Mouse (Mus musculus): ENCODE data around the gene Luc7l3.

The Luc7l3 gene

DNA sequence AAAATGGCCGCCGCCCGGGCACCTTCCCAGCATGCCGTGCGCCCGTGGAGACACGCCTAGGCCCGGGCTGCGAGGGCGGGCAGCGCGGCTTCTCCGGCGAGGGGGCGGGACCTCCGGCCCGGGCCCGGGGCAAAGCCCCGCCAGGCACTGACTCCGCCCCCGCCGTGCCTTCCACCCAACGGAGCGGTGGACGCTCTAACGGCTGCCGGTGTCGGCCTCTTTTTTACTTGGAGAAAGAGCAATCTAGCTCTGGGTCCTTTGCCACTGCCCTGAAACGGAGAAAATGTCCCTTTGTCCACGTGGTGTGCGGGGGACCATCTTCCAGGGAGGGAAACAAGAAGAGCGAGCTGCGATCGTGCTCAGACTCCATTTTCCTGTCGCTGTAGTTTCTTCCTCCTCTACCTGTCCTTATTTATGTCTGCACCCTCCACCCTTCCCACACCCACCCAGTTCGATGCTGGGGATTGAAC is at the start of gene Luc7l3:
Gene Luc7l3, minus strand, starts transcription at position 58 of the 470 bp plus-strand sequence.
- DNase-seq (ENCODE audit: low read depth, low spot score), result peak; percentile 90

DNA sequence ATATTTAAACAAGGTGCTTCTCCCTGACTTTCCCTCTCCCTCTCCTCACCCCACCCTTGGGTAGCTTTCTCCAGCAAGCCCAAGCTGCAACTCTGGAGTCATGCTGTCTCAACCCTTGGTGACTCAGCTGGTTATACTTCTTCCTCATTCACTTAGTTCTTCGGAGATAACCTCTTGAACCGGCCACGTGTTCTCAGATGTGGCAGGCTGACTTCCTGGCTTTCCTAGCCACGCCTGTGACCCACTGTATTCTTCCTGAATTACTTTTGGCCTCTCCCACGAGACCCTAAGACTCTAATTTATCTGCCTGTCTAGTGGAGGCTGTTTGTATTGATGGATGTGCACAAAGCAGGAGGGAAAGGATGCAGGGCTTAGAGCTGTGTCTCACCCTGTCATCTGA is 49.0 kb upstream of the Luc7l3 start:
- no peak for DNase-seq (ENCODE audit: low read depth, low spot score)

DNA sequence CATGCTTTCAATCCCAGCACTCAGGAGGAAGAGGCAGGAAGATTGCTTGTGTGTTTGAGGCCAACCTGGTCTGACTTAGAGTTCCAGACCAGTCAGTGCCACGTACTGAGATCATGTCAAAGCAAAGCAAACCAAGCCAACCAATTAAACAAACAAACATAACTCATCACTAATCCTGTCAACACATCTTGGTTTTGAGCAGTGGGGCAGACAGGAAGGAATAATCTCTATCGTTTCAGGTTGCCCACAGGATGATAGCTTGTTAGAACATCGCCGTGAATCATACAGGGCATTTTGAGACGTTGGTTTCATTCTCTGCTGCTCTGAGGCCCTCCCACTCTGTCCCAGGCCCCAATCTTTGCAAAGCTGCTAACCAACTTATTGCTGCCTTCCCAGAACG is 48.2 kb upstream of the Luc7l3 start:
- no peak for DNase-seq (ENCODE audit: low read depth, low spot score)

DNA sequence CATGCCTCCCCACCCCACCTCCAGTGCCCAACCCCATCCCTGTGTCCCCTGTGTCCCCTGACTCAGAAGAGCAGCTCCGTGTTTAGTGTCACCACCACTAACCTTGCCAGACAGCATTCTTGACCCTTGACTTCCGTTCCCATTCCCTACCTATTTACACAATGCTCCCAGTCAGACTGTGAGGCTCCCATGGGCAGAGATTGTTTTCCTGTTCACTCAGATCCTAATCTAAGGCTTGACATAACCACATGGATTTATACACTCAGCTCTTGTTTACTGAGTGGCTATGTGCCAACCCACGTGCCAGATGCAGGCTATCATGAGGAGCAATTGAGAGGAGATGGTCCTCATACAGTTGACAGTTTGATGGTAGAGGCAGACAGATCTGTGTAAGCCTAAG is 43.6 kb upstream of the Luc7l3 start:
- no peak for DNase-seq (ENCODE audit: low read depth, low spot score)

DNA sequence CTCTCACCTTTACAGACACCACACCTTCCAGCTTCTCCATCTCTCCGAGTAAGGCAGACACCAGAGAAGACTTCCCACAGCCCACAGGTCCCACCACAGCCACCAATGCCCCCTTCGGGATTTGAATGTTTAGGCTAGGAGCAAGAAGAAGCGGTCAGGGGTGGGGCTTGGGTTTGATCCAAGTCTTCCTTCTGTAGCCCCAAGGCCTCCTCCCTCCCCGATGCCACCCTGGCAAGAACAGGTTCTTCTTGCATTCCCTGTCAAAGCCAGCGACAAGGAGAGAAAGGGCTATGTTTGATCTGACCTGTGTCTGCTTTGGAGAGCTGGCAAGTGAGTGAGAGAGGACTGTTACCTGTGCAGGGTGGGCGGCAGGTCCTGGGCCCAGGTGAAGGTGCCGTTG is 41.9 kb upstream of the Luc7l3 start:
- DNase-seq (ENCODE audit: low read depth, low spot score), result no peak

GRCm38 (mm10) chr11:94362101-94362500 is 40.3 kb upstream of the Luc7l3 start:
- no peak for DNase-seq (ENCODE audit: low read depth, low spot score)

- DNase-seq (ENCODE audit: low read depth, low spot score), result no peak
Observed at GRCm38 (mm10) chr11:94361166-94361870, 39.5 kb upstream of the Luc7l3 start.

GRCm38 (mm10) chr11:94359168-94359567 is 37.4 kb upstream of the Luc7l3 start:
- no peak for DNase-seq (ENCODE audit: low read depth, low spot score)

DNA sequence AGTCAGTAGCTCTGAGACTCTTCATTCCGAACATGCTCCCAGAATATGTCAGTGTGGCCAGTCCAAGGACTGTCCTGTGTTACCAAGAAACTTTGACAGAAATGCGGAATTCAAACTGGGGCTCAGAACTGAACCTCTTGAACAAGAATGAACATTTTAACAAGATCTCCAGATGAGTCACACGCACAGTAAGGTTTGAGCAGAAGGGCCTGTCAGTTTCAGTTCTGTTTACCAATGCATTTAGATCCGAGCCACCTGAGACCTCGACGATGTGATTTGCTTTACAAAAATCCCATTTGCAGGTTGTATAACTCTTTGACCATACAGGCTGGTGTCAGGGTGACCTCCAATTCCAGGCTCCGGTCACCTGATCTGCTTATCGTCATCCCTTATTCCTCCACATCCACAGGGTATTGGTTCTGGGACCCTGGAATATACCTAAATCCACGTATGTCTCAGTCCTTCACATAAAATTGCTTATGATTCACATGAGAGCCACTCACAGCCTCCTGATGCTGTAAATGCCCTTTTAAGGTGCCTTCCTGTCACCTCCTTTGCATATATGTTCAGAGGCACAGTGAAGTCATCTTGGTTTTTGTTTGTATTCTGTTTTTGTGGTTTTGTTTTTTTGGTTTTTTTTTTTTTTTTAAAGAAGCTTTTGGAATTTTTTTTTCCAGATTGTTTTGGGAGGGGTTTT is 33.9 kb upstream of the Luc7l3 start:
- DNase-seq (ENCODE audit: low read depth, low spot score), result no peak

DNA sequence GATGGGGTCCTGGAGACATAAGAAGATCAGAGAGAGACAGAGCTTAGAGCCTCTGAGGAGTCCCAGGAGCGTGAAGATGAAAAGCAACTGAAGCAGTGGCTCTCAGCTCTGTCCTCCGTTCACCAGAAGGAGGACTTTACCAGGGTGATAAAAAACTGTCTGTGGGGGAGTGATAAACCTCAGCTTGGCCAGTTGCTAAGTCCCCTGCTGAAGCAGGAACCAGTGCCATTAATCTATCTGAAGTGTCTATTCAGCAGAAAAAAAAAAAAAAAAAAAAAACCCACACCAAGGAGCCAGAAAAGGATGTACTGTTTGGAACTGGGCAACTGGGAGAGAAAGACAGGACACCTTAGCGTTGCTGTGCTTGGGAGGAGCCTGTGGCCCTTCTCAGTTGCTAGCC is 29.3 kb upstream of the Luc7l3 start:
- DNase-seq (ENCODE audit: low read depth, low spot score), result no peak

DNA sequence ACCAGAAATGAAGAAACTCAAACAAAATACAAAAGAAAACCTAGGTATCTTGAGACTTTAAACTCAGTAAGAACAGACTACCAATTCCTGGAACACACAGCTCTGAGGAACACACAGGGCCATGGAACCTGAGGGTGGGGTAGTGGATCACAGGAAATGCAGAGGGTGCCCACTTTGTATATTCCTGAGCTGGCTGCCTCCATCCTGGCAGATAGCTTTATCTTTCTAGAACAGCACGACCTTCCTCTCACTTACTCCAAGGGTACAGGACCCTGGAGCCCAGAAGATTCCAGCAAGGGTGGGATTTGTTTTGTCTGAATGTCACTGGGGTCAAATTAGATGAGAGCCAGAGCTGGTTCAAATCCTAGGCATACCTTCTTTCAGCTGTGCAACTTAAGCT is 28.5 kb upstream of the Luc7l3 start:
- no peak for DNase-seq (ENCODE audit: low read depth, low spot score)

DNA sequence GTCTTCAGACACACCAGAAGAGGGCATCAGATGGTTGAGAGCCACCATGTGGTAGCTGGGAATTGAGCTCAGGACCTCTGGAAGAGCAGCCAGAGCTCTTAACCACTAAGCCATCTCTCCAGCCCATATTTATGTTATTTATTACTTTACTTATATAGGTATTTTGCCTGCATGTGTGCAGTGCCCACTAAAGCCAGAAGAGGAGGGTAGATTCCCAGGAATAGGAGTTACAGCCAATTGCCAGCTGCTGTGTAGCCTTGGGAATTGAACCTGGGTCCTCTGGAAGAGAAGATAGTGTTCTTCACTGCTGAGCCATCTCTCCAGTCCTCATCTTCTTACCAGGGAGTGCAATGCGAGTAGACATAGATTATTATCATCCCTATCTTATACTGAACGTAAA is 28.1 kb upstream of the Luc7l3 start:
- DNase-seq (ENCODE audit: low read depth, low spot score), result no peak

DNA sequence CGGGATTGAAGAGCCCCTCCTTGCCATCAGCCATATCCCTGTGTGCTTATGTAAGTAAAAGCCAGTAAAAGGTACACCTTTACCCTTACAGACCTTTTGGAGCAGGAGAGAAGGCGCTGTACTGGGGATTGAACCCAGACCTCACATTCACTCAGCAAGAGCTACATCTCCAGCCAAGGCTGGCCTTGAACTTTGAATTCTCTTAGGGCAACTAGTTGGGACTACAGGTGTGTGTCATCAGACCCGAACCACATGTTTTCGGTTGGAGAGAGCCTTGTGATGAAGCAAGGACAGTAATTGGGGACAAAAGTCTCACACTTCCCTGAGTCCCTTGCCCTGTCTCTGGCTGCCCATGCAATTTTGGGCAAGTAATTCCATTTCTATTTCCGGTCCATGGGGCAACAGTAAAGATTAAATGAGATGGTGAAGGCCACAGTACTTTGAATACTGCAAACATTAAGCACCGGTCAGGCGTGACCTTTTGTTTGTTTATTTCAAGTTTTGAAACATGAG is 25.3 kb upstream of the Luc7l3 start:
- no peak for DNase-seq (ENCODE audit: low read depth, low spot score)

GRCm38 (mm10) chr11:94346611-94347010 is 24.8 kb upstream of the Luc7l3 start:
- no peak for DNase-seq (ENCODE audit: low read depth, low spot score)

GRCm38 (mm10) chr11:94345926-94346325 is 24.1 kb upstream of the Luc7l3 start:
- DNase-seq (ENCODE audit: low read depth, low spot score), result no peak

DNA sequence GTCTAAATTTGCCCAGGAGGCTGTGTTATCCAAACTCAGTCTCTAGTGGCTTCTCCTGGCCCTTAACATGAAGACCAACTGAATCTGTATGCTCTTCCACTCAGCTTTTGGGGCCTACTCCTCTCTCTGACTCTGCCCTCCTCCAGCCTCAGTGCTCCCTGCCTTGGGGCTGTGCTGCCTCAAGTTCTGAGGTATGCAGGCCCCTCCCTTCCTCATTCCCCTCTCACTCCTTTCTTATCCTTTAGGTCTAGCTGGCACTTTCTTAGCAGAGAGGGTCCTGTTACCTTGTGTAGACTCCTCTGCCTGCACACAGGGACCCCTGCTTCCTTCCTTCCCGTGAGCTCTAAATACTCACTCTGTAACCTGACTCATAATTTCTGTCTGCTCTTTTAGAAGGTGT is 22.7 kb upstream of the Luc7l3 start:
- no peak for DNase-seq (ENCODE audit: low read depth, low spot score)

DNA sequence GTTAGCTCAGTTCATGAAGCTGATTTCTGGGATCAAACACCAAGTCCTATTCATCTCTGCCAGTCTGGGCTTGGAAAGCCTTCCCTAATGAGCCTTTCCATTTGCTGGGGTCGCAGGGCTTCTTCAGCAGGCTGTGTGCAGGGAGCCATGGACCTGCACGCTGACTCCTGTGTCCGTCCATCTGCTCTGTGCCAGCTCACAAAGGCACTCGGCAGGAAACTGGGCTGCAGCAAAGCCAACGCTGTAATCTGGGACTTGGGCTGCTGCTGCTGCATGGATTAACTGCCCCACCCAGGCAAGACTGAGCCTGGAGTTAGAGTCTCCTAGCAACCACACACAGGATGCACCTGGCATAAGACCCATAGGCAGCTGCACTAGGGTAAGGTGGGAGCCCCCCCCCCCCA is 22.2 kb upstream of the Luc7l3 start:
- no peak for DNase-seq (ENCODE audit: low read depth, low spot score)

DNA sequence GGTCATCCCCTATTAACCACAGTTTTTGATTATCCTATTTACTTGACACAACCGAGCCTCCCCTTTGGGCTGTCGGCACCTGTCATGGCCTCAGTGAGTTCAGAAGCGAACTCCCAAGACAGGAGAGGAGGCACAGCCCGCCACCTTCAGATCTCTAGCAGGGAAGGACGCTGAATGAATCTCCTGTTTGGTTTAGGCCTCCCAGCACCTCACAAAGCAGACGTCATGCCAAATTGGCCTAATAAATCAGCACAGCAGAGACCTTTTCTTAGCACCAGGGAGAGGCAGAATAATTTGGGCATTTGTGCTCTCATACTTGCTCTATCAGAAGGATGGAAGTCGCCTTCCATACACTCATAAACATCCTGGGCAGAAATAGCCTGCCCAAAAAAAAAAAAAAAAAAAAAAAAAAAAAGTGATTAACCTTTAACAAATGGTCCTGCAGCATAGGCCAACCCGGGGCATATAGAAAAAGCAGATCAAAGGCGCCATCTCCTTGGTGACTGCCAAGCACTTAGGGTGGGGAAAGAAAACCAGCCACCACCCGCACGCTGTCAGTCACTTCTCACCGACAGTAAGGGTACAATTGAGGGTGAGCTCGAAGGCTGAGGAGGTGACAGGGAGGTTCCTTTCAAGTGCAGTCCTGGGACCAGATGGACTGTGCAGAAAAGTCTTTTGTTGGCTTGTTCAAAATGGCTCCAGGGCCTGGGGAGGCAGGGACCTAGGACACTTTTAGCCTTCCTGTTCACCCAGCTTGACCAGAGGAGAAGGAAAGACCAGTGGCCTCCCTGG is 20.5 kb upstream of the Luc7l3 start:
- DNase-seq (ENCODE audit: low read depth, low spot score), result no peak

DNA sequence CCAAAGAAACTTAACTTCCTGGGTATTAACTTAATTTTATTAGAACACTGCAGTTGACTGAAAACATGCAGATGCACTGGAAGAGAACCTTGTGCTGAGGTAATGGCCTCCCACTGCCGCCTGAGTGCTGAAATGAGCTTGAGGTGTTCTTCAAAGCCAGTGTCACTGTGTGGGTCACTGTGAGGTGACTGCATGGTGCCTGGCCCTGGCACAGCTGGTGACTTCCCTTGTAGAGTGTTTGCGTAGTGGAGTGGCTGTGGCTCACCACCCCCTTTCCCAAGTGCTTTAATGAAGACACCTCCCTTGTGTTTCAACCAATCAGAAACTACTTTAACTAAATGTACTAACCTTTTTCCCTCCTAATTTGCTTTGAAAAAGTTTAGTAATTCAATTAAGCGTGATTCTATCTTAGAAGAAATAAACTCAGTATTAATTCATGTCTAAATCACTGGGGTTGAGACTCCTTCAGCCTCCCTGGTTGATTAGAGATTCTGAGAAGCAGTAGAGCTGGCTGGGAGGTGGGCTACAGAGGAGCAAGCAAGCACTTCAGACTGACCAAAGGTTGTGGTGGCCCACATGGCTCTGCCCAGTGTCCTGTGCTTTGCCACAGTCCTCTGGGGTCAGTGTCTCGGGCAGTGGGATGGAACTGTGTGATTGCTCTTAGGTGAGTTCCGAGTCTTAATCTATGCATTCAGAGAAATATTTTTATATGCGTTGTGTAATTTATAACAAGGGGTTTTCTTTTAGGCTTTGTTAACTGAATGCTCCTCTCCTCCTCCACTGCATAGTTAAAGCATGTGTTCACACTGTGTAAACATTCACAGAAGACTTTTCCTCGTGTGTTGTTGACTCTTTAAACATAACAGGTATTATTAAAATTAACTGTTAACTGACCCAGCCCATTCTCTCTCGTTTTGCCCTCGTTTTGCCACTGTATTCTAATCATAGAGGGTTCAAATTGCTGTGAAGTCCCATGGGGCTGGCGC is 19.5 kb upstream of the Luc7l3 start:
- DNase-seq (ENCODE audit: low read depth, low spot score), result no peak

DNA sequence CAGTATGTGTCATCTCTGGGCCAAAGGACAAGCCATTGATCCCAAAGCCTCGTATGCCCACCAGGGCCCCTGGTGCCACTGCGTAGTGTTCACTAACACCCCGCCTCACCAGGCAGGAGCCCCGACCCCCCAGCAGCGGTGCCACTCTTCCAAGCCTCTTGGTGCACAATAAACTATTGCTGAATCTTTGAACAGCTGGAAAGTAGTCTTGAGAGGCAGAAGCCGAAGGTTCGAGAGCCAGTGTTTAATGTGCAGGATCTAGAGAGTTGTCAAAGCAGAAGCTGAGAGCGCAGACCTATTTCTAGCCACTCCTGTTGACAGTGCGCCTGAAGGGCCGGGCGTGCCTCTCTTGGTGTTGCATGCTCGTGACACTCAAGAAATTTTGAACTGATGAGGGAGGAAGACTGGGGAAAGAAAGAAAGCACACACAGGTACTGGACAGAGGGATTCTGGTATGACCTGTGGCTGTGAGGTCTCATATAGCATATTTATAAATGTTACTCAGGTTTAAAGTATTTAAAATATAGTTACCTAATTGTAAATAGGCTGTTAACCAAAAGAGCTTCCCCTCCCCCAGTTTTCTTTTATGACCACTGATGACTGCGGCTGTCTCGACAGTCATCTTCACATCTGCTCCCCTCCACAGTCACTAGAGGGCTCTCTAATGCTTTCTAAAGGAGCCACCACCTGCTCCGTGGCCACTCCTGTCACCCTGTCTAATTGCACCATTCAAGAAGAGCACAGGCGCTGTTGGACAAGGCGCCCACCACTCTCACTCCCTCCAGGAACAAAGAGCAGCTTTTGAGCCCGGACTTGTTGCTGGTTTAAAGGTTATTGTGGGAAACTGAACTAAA is 18.2 kb upstream of the Luc7l3 start:
- DNase-seq (ENCODE audit: low read depth, low spot score), result peak; percentile 73

Measured in ES-CJ7 (cell line).